Mouse (Mus musculus): ENCODE data around the gene Rpl37. TPM values are rescaled to one million over a fixed set of nuclear protein-coding genes. Genes with fewer than 3 reads are reported as not detected.

Gene Rpl37
- total RNA-seq, 2 experiments from 2014 or later = 1,416 to 2,167 TPM

- no peak for ATAC-seq (replicated peaks; ENCODE audit: poor library complexity)
Measured at GRCm38 (mm10) chr15:5145196-5145945, 28.9 kb downstream of the Rpl37 start.

DNA sequence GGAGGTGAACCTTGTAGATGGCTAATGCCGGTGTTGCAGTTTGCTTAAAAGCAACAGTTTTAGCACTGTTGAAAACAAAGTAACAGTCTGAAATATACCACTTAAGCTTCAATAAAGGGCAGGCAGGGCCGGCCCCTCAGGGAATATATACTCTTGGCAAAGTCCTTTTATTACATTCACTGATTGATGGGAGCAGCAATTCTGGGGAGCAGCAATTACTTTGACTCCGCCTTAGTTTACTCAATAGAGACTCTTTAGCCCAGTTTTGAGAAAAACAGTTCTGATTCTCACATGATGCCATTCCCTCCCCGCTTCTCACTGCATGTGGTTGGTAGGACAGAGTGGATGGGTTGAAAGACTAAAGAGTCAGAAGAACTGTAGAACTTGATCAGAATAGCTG is 32.7 kb downstream of the Rpl37 start:
- ATAC-seq (replicated peaks; ENCODE audit: poor library complexity) = no peak

DNA sequence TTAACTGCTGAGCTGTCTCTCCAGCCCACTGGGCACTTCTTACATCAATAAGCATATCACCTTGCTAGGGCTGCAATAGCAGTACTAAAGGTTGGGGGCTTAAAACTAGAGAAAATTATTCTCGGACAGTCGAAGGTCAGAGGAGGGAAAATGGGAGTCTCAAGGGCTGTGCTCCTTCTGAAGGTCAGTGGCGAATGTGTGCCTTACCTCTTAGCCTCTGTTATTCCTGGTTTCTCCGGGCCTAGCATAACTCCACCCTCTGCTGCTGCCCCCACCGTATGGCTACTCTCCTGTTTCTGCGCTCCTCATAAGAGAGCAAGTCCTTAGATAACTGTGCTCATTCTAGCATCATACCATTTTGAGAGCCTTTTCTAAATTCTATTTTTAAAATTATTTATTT is 35.7 kb downstream of the Rpl37 start:
- no peak for ATAC-seq (replicated peaks; ENCODE audit: poor library complexity)

DNA sequence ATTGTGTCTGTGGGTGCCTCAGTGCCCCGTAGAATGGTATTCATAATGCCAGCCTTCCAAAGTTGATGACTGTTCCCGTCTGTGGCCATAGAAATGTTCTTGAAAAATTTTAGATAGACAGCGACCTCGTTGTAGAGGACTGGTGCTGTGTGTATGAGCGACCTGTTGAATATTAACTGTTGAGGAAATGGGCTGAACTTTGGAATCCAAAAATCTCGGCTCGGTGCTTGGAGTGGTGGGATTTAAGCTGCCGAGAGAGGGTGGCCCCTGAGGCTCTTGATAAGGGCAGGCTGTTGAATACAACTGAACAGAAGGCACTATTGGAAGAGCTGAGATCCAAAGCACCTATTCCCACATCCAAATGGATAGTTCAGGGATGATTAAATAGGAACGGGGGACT is 38.2 kb downstream of the Rpl37 start:
- ATAC-seq (replicated peaks; ENCODE audit: poor library complexity) = no peak

DNA sequence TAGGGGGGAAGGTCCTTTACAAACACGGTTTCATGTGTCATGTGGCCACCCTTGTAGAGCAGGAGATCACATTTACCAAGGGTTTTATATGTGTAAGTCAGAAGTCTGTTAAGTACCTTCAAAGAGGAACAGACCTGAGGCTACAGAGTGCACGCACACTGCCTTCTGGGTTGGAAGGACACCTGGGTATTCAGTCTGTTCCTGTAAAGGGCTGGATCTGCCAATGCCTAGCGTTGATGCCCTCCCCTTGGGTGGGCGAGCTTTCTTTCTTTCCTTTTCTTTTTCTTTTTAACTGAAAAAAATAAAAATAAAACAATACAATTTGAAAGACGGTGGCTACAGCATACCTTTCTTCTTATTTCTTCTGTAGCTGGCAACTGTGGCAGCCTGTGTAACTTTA is 38.6 kb downstream of the Rpl37 start:
- no peak for ATAC-seq (replicated peaks; ENCODE audit: poor library complexity)

DNA sequence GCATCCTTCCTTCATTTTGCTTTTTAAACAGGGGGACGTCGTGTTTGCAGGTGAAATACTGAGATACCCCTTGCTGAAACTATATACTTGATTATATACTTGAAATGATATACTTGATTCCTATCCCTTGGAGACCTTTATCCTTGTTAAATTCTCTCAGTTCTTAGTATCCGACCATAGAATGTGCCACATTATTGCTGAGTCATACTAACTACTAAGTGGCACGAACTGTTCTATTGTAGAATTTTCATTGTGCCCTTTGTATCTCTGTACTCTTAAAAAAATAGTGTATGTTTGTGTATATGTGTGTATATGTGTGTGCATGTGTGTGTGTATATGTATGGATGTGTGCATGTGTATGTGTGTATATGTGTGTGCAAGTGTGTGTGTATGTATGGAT is 39.9 kb downstream of the Rpl37 start:
- peak; percentile 56 for ATAC-seq (replicated peaks; ENCODE audit: poor library complexity)

GRCm38 (mm10) chr15:5157386-5157785 is 40.9 kb downstream of the Rpl37 start:
- no peak for ATAC-seq (replicated peaks; ENCODE audit: poor library complexity)

GRCm38 (mm10) chr15:5158827-5159226 is 42.4 kb downstream of the Rpl37 start:
- no peak for ATAC-seq (replicated peaks; ENCODE audit: poor library complexity)

DNA sequence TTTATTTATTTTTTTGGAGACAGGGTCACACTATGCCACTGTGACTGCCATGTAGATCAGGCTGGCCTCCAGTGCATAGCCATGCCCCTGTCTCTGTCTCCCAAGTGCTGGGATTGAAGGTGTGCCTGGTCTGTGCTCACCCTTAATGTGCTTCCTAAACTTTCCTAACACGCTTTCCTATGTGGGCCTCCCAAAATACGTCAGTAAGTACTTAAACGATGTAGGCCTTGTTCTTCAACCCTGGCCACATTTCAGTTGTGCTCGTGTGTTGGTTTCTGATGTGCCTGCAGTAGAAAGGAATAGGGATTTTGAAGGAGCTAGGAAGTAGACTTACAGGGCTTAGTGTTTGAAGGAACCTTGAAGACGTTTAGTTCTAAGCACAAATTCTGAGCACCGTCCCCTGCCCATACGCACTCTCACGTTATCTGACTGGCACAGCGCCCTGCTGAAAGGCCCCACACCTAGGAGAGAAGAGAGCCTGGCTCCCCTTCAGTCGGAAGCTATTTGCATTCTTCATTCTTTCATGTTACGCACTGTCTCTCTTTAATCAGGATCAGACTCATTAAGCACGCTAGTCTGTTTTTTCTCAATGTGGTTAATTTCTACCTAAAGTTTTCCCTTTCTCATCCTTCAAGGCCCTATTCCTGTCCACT is 48.8 kb downstream of the Rpl37 start:
- peak; percentile 14; the same call in 1 of the 2 replicates for ATAC-seq (replicated peaks; ENCODE audit: poor library complexity)

Other genes starting within 250 kb of the Rpl37 start
- gene Mroh2b, start 217.9 kb upstream of the Rpl37 start, total RNA-seq (2015) = not detected in 2 replicates
- gene Mroh2b, start 217.9 kb upstream of the Rpl37 start, total RNA-seq (2017) = not detected in 2 replicates
- gene C7, start 52.9 kb upstream of the Rpl37 start, total RNA-seq (2015) = not detected in 2 replicates
- not detected in 2 replicates for gene C7, start 52.9 kb upstream of the Rpl37 start, total RNA-seq (2017)
- gene Card6, start 8.1 kb upstream of the Rpl37 start, total RNA-seq (2015) = 0.66 and 0.77 TPM in 2 replicates
- 0.04 and 0.41 TPM in 2 replicates for gene Card6, start 8.1 kb upstream of the Rpl37 start, total RNA-seq (2017)
- 35.6 and 38.4 TPM in 2 replicates for gene Prkaa1, start 27.2 kb downstream of the Rpl37 start, total RNA-seq (2015)
- gene Prkaa1, start 27.2 kb downstream of the Rpl37 start, total RNA-seq (2017) = 23.5 and 23.7 TPM in 2 replicates
- gene Ttc33, start 68.9 kb downstream of the Rpl37 start, total RNA-seq (2015) = 29.4 and 38.4 TPM in 2 replicates
- gene Ttc33, start 68.9 kb downstream of the Rpl37 start, total RNA-seq (2017) = 43.1 and 54.2 TPM in 2 replicates
- 11.4 and 11.6 TPM in 2 replicates for gene Ptger4, start 127.5 kb downstream of the Rpl37 start, total RNA-seq (2015)
- 6.0 and 8.4 TPM in 2 replicates for gene Ptger4, start 127.5 kb downstream of the Rpl37 start, total RNA-seq (2017)